Mouse (Mus musculus) cerebellum, adult 18-20 months (tissue): ENCODE measurements around the gene Edc3.
A peak's percentile ranks its signal among the peaks of the same experiment; 100 is the strongest.

Experiments
- DNase-seq, 2 experiments: peaks; one replicate each; pipeline ENCODE4 v3.0.0; 2021

The Edc3 gene

GRCm38 (mm10) chr9:57762563-57762991, 54.2 kb downstream of the Edc3 start:
- peak; percentile 78 to 87 for DNase-seq

- DNase-seq: peak; percentile 66 to 72
These were observed 56.0 kb downstream of the Edc3 start for GRCm38 (mm10) chr9:57764147-57764973.

GRCm38 (mm10) chr9:57764974-57765363, 56.6 kb downstream of the Edc3 start:
- DNase-seq: peak; percentile 95 to 96

- DNase-seq: peak; percentile 72 to 80
These were observed 57.3 kb downstream of the Edc3 start, which contains the start of gene Clk3 for GRCm38 (mm10) chr9:57765364-57766351. Clk3 (minus strand) TSS chr9:57765860.

- no peak for DNase-seq
These were observed 58.1 kb downstream of the Edc3 start for GRCm38 (mm10) chr9:57766431-57766830.

GRCm38 (mm10) chr9:57767231-57767630, 58.9 kb downstream of the Edc3 start:
- DNase-seq: no peak

- no peak for DNase-seq
These were observed 61.3 kb downstream of the Edc3 start for GRCm38 (mm10) chr9:57769539-57770069.

- no peak for DNase-seq
These were observed 61.9 kb downstream of the Edc3 start for GRCm38 (mm10) chr9:57770214-57770613.

GRCm38 (mm10) chr9:57770836-57771235, 62.5 kb downstream of the Edc3 start:
- no peak for DNase-seq

GRCm38 (mm10) chr9:57773754-57774153, 65.4 kb downstream of the Edc3 start:
- DNase-seq: no peak

GRCm38 (mm10) chr9:57774168-57774567, 65.8 kb downstream of the Edc3 start:
- no peak for DNase-seq

GRCm38 (mm10) chr9:57775026-57775425, 66.7 kb downstream of the Edc3 start:
- DNase-seq: no peak

- DNase-seq: no peak
These were observed 67.4 kb downstream of the Edc3 start for GRCm38 (mm10) chr9:57775736-57776135.

- no peak for DNase-seq
These were observed 74.3 kb downstream of the Edc3 start for GRCm38 (mm10) chr9:57782656-57783055.

- DNase-seq: no peak
These were observed 81.4 kb downstream of the Edc3 start for GRCm38 (mm10) chr9:57789733-57790132.

- no peak for DNase-seq
These were observed 89.1 kb downstream of the Edc3 start for GRCm38 (mm10) chr9:57797456-57797855.

- DNase-seq: no peak
These were observed 90.4 kb downstream of the Edc3 start for GRCm38 (mm10) chr9:57798725-57799253.

- no peak for DNase-seq
These were observed 92.1 kb downstream of the Edc3 start for GRCm38 (mm10) chr9:57800325-57800975.
